Mouse (Mus musculus) mesoderm, embryonic 11.5 days (tissue): Measurements from ENCODE around the gene 3830417A13Rik.
A peak's percentile ranks its signal among the peaks of the same experiment; 100 is the strongest.

Experiments used
- DNase-seq: peaks from one replicate; pipeline ENCODE4 v3.0.0-alpha.2; 2012; ENCODE audit warnings: low read depth, low spot score

The 3830417A13Rik gene

DNA sequence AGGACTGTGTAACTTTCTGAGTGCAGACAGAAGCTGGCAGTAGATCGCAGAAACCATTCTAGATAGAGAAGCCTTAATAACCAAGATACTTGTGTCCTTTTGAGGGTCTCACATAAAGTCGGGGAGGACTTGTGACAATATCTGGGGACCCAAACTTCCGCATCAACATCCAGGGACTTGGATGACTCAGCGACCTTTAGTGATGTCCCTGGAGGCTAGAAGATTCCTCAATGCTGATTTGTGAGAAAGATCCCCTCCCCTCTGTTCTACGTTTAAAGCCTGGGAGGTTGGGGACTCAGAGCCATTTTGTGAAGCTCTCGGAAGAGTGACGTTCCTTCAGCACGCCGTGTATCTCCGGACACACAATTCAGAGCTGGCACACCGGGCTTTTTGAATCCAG is at the start of gene 3830417A13Rik:
Gene 3830417A13Rik, plus strand, starts transcription at position 301 of the 400 bp plus-strand sequence.
- no peak for DNase-seq

DNA sequence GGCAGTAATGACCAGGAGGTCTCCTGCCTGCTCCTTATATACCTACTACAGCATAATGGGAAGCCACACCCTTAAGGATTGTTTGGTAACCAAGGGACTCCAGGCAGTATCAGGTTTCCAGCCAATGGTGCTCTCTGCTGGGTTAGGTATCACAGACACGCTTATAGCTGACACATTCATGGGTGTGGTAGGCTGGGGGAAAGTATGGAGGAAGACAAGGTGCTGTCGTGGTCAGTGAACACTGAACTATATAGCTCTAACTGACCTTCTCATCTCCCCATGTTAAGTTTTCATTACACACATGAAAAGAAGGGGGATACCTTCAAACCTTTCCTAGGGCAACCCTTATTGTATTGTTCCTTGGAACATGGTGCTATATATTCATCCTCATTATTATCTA is 21.2 kb upstream of the 3830417A13Rik start, which contains the start of gene Gm6760:
Gene Gm6760, minus strand, starts transcription at position 101 of the 400 bp plus-strand sequence.
- DNase-seq: no peak

DNA sequence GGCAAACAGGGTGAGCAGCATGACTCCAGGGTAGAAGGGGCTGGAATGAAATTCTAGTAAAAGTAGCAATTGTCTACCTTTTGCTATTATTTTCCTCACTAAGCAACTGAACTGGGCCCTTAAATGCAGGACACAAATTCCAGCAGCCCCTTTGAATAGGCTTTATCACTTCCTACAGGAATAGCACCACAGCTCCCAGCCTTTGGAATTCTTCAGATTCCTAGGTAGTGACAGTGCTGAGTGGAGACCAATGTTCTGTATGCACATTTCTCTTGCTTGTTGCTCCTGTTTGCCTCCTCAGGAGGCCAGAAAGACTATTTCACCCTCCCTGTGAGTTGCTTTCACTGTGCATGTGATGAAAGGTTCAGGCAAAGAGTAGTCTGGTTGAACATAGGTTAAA is 7.9 kb downstream of the 3830417A13Rik start:
- DNase-seq: peak; percentile 5
